Mouse (Mus musculus) kidney, embryonic 15.5 days (tissue): Measurements from ENCODE around the gene Rnf144b. TPM values are rescaled to one million over a fixed set of nuclear protein-coding genes. Genes with fewer than 3 reads are reported as not detected.

ENCODE experiments used
- ATAC-seq: fragments of 200-750 bp; cut with Nextera tagmentation; replicated peaks from 2 replicates; pipeline ENCODE4 v1.8.0; 2017; ENCODE audit warnings: moderate TSS enrichment; ENCODE audit not compliant: low FRiP score
- H3K27ac ChIP-seq: fragments of 300-500 bp; sonication (generic); 2 replicates; pipeline ENCODE4 v1.5.1; 2015; ENCODE audit warnings: mild to moderate bottlenecking, inconsistent platforms
- H3K27me3 ChIP-seq: fragments of 300-500 bp; sonication (generic); 2 replicates; pipeline ENCODE4 v1.6.1; 2015; ENCODE audit warnings: inconsistent platforms
- H3K36me3 ChIP-seq: fragments of 300-500 bp; sonication (generic); 2 replicates; pipeline ENCODE4 v1.6.1; 2015; ENCODE audit warnings: inconsistent platforms
- H3K4me1 ChIP-seq: fragments of 300-500 bp; sonication (generic); 2 replicates; pipeline ENCODE4 v1.6.1; 2015; ENCODE audit warnings: inconsistent platforms
- H3K4me2 ChIP-seq: fragments of 300-500 bp; sonication (generic); 2 replicates; pipeline ENCODE4 v1.6.1; 2015; ENCODE audit warnings: moderate library complexity, mild to moderate bottlenecking, inconsistent platforms
- H3K4me3 ChIP-seq: fragments of 300-500 bp; sonication (generic); replicated peaks from 2 replicates; pipeline ENCODE4 v1.5.1; 2015; ENCODE audit warnings: mild to moderate bottlenecking, inconsistent platforms
- H3K9ac ChIP-seq: fragments of 300-500 bp; sonication (generic); 2 replicates; pipeline ENCODE4 v1.6.1; 2015; ENCODE audit warnings: mild to moderate bottlenecking, inconsistent platforms
- H3K9me3 ChIP-seq: fragments of 300-500 bp; sonication (generic); replicated peaks from 2 replicates; pipeline ENCODE4 v1.6.1; 2016; ENCODE audit warnings: inconsistent platforms
- WGBS: fragments of 180-500 bp; shearing (Covaris S2); methylation state at CpG from one replicate; pipeline ENCODE4 v1.1.7; 2015; ENCODE audit warnings: mixed read lengths; 5-methylcytosine and 5-hydroxymethylcytosine counted together
- polyA plus RNA-seq: library from polyadenylated mRNA; unstranded; fragments of >200 nt; fragmentation: Nextera tagmentation; extraction: Ambion mirVana; gene quantifications from 2 replicates; pipeline ENCODE4 v1.2.1, GENCODE M21; 2015

Rnf144b gene
- polyA plus RNA-seq, 1 experiment from 2014 or later = 0.69 TPM

- Histone ChIP-seq H3K4me3 (peak overlapping the region; percentile 97), H3K4me2 (peak overlapping the region; percentile 71), H3K27ac (peak overlapping the region; percentile 100), H3K27me3 (no peaks in the 10 kb centered on the region), H3K9me3 (no peaks in the 10 kb centered on the region), H3K9ac (peak overlapping the region; percentile 96), H3K4me1 (peaks cover 25% of the 10 kb centered on the region), H3K36me3 (peaks cover 20% of the 10 kb centered on the region)
- ATAC-seq = no peak
- WGBS = under 1% methylated on average over 25 of the region's 25 CpGs
Measured at GRCm38 (mm10) chr13:47104856-47105541, 17.5 kb upstream of the Rnf144b start.

- Histone ChIP-seq H3K36me3 (peaks cover 13% of the 10 kb centered on the region), H3K4me2 (peak within 1 kb of the TSS; percentile 71), H3K27me3 (no peaks in the 10 kb centered on the region), H3K4me3 (peak within 1 kb of the TSS; percentile 97), H3K9me3 (no peaks in the 10 kb centered on the region), H3K9ac (peak within 1 kb of the TSS; percentile 96), H3K27ac (peak within 1 kb of the TSS; percentile 100), H3K4me1 (peaks cover 25% of the 10 kb centered on the region)
- ATAC-seq = peak; percentile 95
- under 1% methylated on average over 104 of the region's 129 CpGs for WGBS
Measured at GRCm38 (mm10) chr13:47105711-47106579, 16.5 kb upstream of the Rnf144b start, which contains the start of gene Dek. TSS of gene Dek (minus strand) at chr13:47106201.

- ATAC-seq = peak; percentile 10
Measured at GRCm38 (mm10) chr13:47106580-47106888, 15.9 kb upstream of the Rnf144b start.

GRCm38 (mm10) chr13:47109239-47109638 lies 13.2 kb upstream of the Rnf144b start:
- H3K36me3 ChIP-seq = no peaks in the 10 kb centered on the region
- H3K4me2 ChIP-seq = no peak overlapping the region
- no peak overlapping the region for H3K27ac ChIP-seq
- peaks cover 11% of the 10 kb centered on the region for H3K4me1 ChIP-seq
- H3K4me3 ChIP-seq = no peak overlapping the region
- no peak for ATAC-seq
- H3K9me3 ChIP-seq = no peaks in the 10 kb centered on the region
- H3K9ac ChIP-seq = no peak overlapping the region
- H3K27me3 ChIP-seq = no peaks in the 10 kb centered on the region
- 62% methylated on average over 2 of the region's 2 CpGs for WGBS

More at GRCm38 (mm10) chr13:47106580-47106888, 15.9 kb upstream of the Rnf144b start:
- peak overlapping the region; percentile 97 for H3K4me3 ChIP-seq
- 1% methylated on average over 20 of the region's 20 CpGs for WGBS
- peak overlapping the region; percentile 71 for H3K4me2 ChIP-seq
- peak overlapping the region; percentile 100 for H3K27ac ChIP-seq
- H3K36me3 ChIP-seq = peaks cover 7% of the 10 kb centered on the region; the same call in 1 of the 2 replicates
- no peaks in the 10 kb centered on the region for H3K9me3 ChIP-seq
- H3K4me1 ChIP-seq = peaks cover 25% of the 10 kb centered on the region
- no peaks in the 10 kb centered on the region for H3K27me3 ChIP-seq
- peak overlapping the region; percentile 96 for H3K9ac ChIP-seq

- WGBS = 85% methylated on average over 3 of the region's 3 CpGs
- ATAC-seq = no peak
- H3K27ac ChIP-seq = no peak overlapping the region
Measured at GRCm38 (mm10) chr13:47111185-47111584, 11.3 kb upstream of the Rnf144b start.

GRCm38 (mm10) chr13:47112056-47112455 lies 10.4 kb upstream of the Rnf144b start:
- H3K36me3 ChIP-seq = no peaks in the 10 kb centered on the region
- peaks cover 3% of the 10 kb centered on the region for H3K4me1 ChIP-seq
- H3K4me2 ChIP-seq = no peak overlapping the region
- H3K9me3 ChIP-seq = no peaks in the 10 kb centered on the region
- WGBS = 83% methylated on average over 3 of the region's 3 CpGs
- no peak overlapping the region for H3K4me3 ChIP-seq
- H3K27me3 ChIP-seq = no peaks in the 10 kb centered on the region
- H3K9ac ChIP-seq = no peak overlapping the region
- no peak for ATAC-seq
- no peak overlapping the region for H3K27ac ChIP-seq

More at GRCm38 (mm10) chr13:47111185-47111584, 11.3 kb upstream of the Rnf144b start:
- Histone ChIP-seq H3K27me3 (no peaks in the 10 kb centered on the region), H3K9me3 (no peaks in the 10 kb centered on the region), H3K4me2 (no peak overlapping the region), H3K36me3 (no peaks in the 10 kb centered on the region), H3K9ac (no peak overlapping the region), H3K4me3 (no peak overlapping the region), H3K4me1 (peaks cover 6% of the 10 kb centered on the region)

GRCm38 (mm10) chr13:47112924-47113323 lies 9.5 kb upstream of the Rnf144b start:
- Histone ChIP-seq H3K27me3 (no peaks in the 10 kb centered on the region), H3K4me2 (no peak overlapping the region), H3K4me3 (no peak overlapping the region), H3K9me3 (no peaks in the 10 kb centered on the region), H3K4me1 (no peaks in the 10 kb centered on the region), H3K36me3 (no peaks in the 10 kb centered on the region), H3K27ac (no peak overlapping the region), H3K9ac (no peak overlapping the region)
- WGBS = 68% methylated on average over 3 of the region's 3 CpGs
- no peak for ATAC-seq

GRCm38 (mm10) chr13:47116000-47116399 lies 6.5 kb upstream of the Rnf144b start:
- WGBS = 86% methylated on average over 3 of the region's 3 CpGs
- ATAC-seq = no peak

GRCm38 (mm10) chr13:47121333-47121889 lies 1.0 kb upstream of the Rnf144b start:
- Histone ChIP-seq H3K36me3 (no peaks in the 10 kb centered on the region), H3K4me2 (peak overlapping the region; percentile 99; the same call in 1 of the 2 replicates), H3K27me3 (peaks cover 15% of the 10 kb centered on the region), H3K27ac (no peak overlapping the region), H3K9ac (no peak overlapping the region), H3K4me3 (no peak overlapping the region), H3K4me1 (peaks cover 29% of the 10 kb centered on the region), H3K9me3 (no peaks in the 10 kb centered on the region)
- no peak for ATAC-seq
- 40% methylated on average over 12 of the region's 12 CpGs for WGBS

More at GRCm38 (mm10) chr13:47116000-47116399, 6.5 kb upstream of the Rnf144b start:
- no peaks in the 10 kb centered on the region for H3K4me1 ChIP-seq
- H3K27me3 ChIP-seq = no peaks in the 10 kb centered on the region
- H3K9me3 ChIP-seq = no peaks in the 10 kb centered on the region
- H3K27ac ChIP-seq = no peak overlapping the region
- no peak overlapping the region for H3K9ac ChIP-seq
- no peaks in the 10 kb centered on the region for H3K36me3 ChIP-seq
- no peak overlapping the region for H3K4me3 ChIP-seq
- no peak overlapping the region for H3K4me2 ChIP-seq

GRCm38 (mm10) chr13:47124449-47124848 lies 2.0 kb downstream of the Rnf144b start:
- H3K9ac ChIP-seq = no peak overlapping the region
- peaks cover 29% of the 10 kb centered on the region for H3K4me1 ChIP-seq
- H3K4me2 ChIP-seq = no peak overlapping the region
- H3K27ac ChIP-seq = no peak overlapping the region
- 38% methylated on average over 3 of the region's 3 CpGs for WGBS
- peaks cover 15% of the 10 kb centered on the region for H3K27me3 ChIP-seq
- H3K9me3 ChIP-seq = no peaks in the 10 kb centered on the region
- no peaks in the 10 kb centered on the region for H3K36me3 ChIP-seq
- 0 out of 2 replicates have a peak, but pooled peaks have one; percentile 26 for ATAC-seq
- no peak overlapping the region for H3K4me3 ChIP-seq

GRCm38 (mm10) chr13:47124986-47125385 lies 2.5 kb downstream of the Rnf144b start:
- H3K4me1 ChIP-seq = peaks cover 29% of the 10 kb centered on the region
- H3K27me3 ChIP-seq = peaks cover 15% of the 10 kb centered on the region
- ATAC-seq = no peak
- H3K27ac ChIP-seq = no peak overlapping the region
- H3K4me2 ChIP-seq = no peak overlapping the region
- 71% methylated on average over 6 of the region's 6 CpGs for WGBS
- H3K36me3 ChIP-seq = no peaks in the 10 kb centered on the region
- no peaks in the 10 kb centered on the region for H3K9me3 ChIP-seq
- H3K9ac ChIP-seq = no peak overlapping the region
- no peak overlapping the region for H3K4me3 ChIP-seq

- peaks cover 15% of the 10 kb centered on the region for H3K27me3 ChIP-seq
- H3K9ac ChIP-seq = no peak overlapping the region
- H3K9me3 ChIP-seq = no peaks in the 10 kb centered on the region
- H3K36me3 ChIP-seq = no peaks in the 10 kb centered on the region
- H3K4me2 ChIP-seq = no peak overlapping the region
- peaks cover 29% of the 10 kb centered on the region for H3K4me1 ChIP-seq
- H3K27ac ChIP-seq = no peak overlapping the region
- no peak overlapping the region for H3K4me3 ChIP-seq
- ATAC-seq = peak; percentile 54; the same call in 1 of the 2 replicates
- WGBS = 42% methylated on average over 5 of the region's 5 CpGs
Measured at GRCm38 (mm10) chr13:47125595-47125994, 3.1 kb downstream of the Rnf144b start.
